Mouse (Mus musculus) ES-E14 (cell line): Measurements from ENCODE around the gene Tmppe. TPM values are rescaled to one million over a fixed set of nuclear protein-coding genes. Genes with fewer than 3 reads are reported as not detected.
"Not testable (repeated sequence)": the region's sequence is repeated elsewhere in the genome, so short reads cannot be mapped to it uniquely, and the experiment has no call there.

Experiments
- DNase-seq: peaks from one replicate; pipeline ENCODE4 v3.0.0-alpha.2; 2013; ENCODE audit warnings: low read depth, low spot score
- H3K27ac ChIP-seq: 2 replicates; pipeline ENCODE4 v1.5.1; 2012; ENCODE audit warnings: low read depth, mild to moderate bottlenecking, low read length, moderate library complexity, mixed read lengths; ENCODE audit not compliant: poor library complexity, insufficient read depth, severe bottlenecking
- H3K36me3 ChIP-seq: 2 replicates; pipeline ENCODE4 v1.6.1; 2012; ENCODE audit warnings: mild to moderate bottlenecking, low read length, moderate library complexity, mixed read lengths; ENCODE audit not compliant: control insufficient read depth, poor library complexity, insufficient read depth, severe bottlenecking
- H3K4me1 ChIP-seq, 2 experiments: fragments of 150-350 bp in 1 of 2; sonication (generic) in 1 of 2; 2 replicates each; pipeline ENCODE4 v1.6.1; 2012; ENCODE audit warnings: low read length in 2 of 2, mild to moderate bottlenecking in 1 of 2, mixed read lengths in 1 of 2; ENCODE audit not compliant: control insufficient read depth in 2 of 2, insufficient read depth in 2 of 2, poor library complexity in 1 of 2
- H3K4me3 ChIP-seq, 2 experiments: fragments of 150-350 bp in 1 of 2; sonication (generic) in 1 of 2; 2 replicates each; pipeline ENCODE4 v1.5.1; 2012; ENCODE audit warnings: low read length in 2 of 2, low read depth in 1 of 2, mild to moderate bottlenecking in 1 of 2, mixed read lengths in 1 of 2; ENCODE audit not compliant: insufficient read depth in 1 of 2, poor library complexity in 1 of 2, severe bottlenecking in 1 of 2
- H3K9ac ChIP-seq: 2 replicates; pipeline ENCODE4 v1.6.1; 2012; ENCODE audit warnings: low read depth, mild to moderate bottlenecking, low read length, mixed read lengths; ENCODE audit not compliant: poor library complexity, insufficient read depth, severe bottlenecking
- H3K9me3 ChIP-seq: fragments of 150-350 bp; sonication (generic); 2 replicates; pipeline ENCODE4 v1.6.1; 2012; ENCODE audit warnings: low read depth, mild to moderate bottlenecking, low read length; ENCODE audit not compliant: control insufficient read depth, insufficient read depth
- CHD2 ChIP-seq: IDR thresholded peaks from 2 replicates; pipeline ENCODE4 v1.6.1; 2014; ENCODE audit warnings: mild to moderate bottlenecking, low read depth, low read length, inconsistent platforms
- HCFC1 ChIP-seq: IDR thresholded peaks from 2 replicates; pipeline ENCODE4 v1.6.1; 2012; ENCODE audit warnings: low read length, inconsistent platforms, borderline replicate concordance; ENCODE audit not compliant: insufficient read depth
- MAFK ChIP-seq: IDR thresholded peaks from 2 replicates; pipeline ENCODE4 v1.6.1; 2014; ENCODE audit warnings: mild to moderate bottlenecking, low read depth, low read length, inconsistent platforms; ENCODE audit not compliant: insufficient read depth
- ZC3H11A ChIP-seq: IDR thresholded peaks from 2 replicates; pipeline ENCODE4 v1.6.1; 2012; ENCODE audit warnings: low read depth, mild to moderate bottlenecking, inconsistent platforms, low read length, borderline replicate concordance
- ZNF384 ChIP-seq: IDR thresholded peaks from 2 replicates; pipeline ENCODE4 v1.6.1; 2012; ENCODE audit warnings: low read depth, low read length, inconsistent platforms
- in situ Hi-C, 2 experiments: fragments of 600-800 bp; cut with MboI; formaldehyde crosslinking; loops; one replicate each; pipeline ENCODE4 v1.15.1; 2025; ENCODE audit warnings: low sequenced_read_pairs in 2 of 2, inconsistent platforms in 1 of 2; ENCODE audit not compliant: unreplicated experiment in 2 of 2
- total RNA-seq: library from RNA; depleted of rRNA; stranded (reverse); fragments of 300-350 nt; gene quantifications from 2 replicates; pipeline ENCODE4 v1.2.3, GENCODE M21; 2012; rRNA removed

Tmppe gene
- total RNA-seq: 37.3 and 47.1 TPM in 2 replicates

DNA sequence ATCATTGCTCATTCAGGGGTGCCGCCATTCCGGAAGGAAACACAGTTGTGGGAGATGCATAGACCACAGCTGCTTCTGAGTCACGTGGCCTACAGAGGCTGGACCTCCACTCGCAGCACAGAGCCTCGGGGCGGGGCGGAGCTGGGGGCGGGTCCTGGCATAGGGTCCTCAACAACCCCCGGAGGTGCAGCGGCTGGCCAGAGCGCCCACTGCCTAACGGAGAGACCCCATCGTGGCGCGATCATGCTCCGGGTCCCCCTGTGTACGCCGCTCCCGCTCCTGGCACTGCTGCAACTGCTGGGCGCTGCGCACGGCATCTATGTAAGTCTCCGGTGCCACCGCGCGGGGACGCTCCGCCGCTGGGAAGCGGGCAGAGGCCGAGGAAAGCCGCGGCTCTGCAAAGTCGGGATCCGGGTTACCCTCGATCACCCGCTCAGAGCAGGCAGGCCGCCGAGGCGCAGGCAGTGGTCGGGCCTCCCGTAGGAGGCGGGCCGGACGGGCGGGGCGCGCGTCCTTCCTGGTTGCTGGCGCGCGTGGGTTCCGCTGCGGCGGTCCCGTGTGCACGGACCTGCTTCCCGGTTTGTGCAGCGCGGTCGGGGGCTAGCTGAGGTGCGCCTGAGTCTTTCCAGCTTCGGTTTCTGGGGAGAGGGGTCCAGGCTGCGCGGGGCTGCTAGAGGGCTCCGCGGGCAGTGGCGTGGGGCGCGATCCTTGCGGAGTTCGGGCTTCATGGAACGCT lies at the start of gene Tmppe, which contains the start of gene Glb1:
Gene Tmppe (plus strand): TSS at position 157 of the 736 bp plus-strand sequence.
Gene Glb1 (plus strand): TSS at position 128 of the 736 bp plus-strand sequence.
- Histone ChIP-seq H3K9ac (peak within 1 kb of the TSS; percentile 90), H3K36me3 (peaks cover 23% of the 10 kb centered on the region), H3K9me3 (0 out of 2 replicates have a peak, but pooled peaks cover 3% of the 10 kb centered on the region), H3K4me3 (peak within 1 kb of the TSS; percentile 92 to 98), H3K27ac (peak within 1 kb of the TSS; percentile 90), H3K4me1 (peaks cover 6 to 7% of the 10 kb centered on the region in 2 experiments; a peak in 3 of 4 replicates)
- DNase-seq: peak; percentile 83
- in situ Hi-C loops: no loop called here
- no peak for TF ChIP-seq ZC3H11A
- TF ChIP-seq CHD2: no peak

DNA sequence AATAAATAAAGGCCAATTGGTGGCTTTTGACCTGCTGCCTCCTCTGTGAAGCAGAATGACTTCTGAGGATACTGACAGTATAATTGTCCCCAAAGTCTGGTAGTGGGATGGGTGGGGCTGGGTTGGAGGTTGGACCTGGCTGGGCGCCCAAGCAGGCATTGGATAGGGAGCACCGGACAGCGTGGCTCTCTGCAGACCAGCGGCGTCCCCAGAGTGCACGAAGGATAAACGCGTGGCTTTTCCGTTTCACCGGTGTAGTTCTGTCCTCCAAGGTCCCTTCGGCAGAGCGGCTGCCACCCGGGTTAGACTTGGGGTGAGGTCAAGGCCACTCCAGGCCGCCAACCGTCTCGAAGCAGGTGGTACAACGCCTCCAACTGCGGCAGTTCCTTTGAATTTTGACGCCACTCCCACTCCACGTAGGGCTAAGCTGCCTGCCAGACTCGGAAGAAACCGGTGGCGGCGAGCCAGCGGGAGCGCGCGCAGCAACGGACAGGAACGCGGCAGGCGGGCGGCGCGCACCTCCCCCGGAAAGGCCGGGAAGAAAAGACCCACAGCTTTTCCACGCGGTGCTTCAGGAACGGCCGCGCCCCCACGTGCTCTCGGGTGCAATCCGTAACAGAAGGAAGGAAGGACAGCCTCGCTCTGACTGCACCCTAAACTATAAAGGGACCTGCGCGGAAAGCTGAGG lies 33.0 kb upstream of the Tmppe start:
- no peak for DNase-seq
- in situ Hi-C loops: loop anchor here in 1 of 2 experiments (5.0 kb wide), 1 partner anchor 46 kb away; no protein-coding TSS in a partner anchor
- Histone ChIP-seq H3K4me1 (peaks cover 0 to 2% of the 10 kb centered on the region in 2 experiments; a peak in 1 of 4 replicates), H3K36me3 (no peaks in the 10 kb centered on the region), H3K27ac (no peak overlapping the region), H3K9ac (peak overlapping the region; percentile 46), H3K4me3 (peak overlapping the region; percentile 47 to 69), H3K9me3 (no peaks in the 10 kb centered on the region)
- TF ChIP-seq ZNF384: no peak
- TF ChIP-seq CHD2: no peak
- TF ChIP-seq HCFC1: peak; percentile 28; the same call in 1 of the 2 replicates

DNA sequence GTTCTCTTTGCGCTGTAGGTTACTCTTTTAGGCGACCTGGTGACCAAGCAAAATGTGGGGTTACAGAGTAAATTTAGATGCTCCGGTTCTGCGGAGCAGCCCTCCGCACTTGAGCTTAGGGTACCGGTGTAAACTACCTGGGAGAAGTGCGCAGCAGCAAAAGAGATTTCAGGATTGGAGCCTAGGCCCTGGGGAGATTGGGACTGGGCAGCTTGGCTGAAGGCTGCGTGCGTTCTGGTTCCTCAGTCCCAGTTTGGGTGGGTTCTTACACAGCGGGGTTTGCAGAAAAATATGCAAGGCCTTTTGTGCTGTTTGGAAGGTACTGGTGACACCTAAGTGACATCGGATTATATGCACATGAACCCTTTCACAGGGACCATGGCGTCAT lies 32.4 kb upstream of the Tmppe start:
- no peak for DNase-seq
- in situ Hi-C loops: loop anchor here in 1 of 2 experiments (5.0 kb wide), 1 partner anchor 46 kb away; no protein-coding TSS in a partner anchor
- TF ChIP-seq ZNF384 (no peak), CHD2 (no peak), HCFC1 (no peak), ZC3H11A (no peak), MAFK (no peak)
- Histone ChIP-seq H3K9me3 (no peaks in the 10 kb centered on the region), H3K4me1 (peaks cover 0 to 2% of the 10 kb centered on the region in 2 experiments; a peak in 1 of 4 replicates), H3K4me3 (peak overlapping the region; percentile 47 to 69), H3K9ac (peak overlapping the region; percentile 46), H3K27ac (no peak overlapping the region), H3K36me3 (no peaks in the 10 kb centered on the region)

DNA sequence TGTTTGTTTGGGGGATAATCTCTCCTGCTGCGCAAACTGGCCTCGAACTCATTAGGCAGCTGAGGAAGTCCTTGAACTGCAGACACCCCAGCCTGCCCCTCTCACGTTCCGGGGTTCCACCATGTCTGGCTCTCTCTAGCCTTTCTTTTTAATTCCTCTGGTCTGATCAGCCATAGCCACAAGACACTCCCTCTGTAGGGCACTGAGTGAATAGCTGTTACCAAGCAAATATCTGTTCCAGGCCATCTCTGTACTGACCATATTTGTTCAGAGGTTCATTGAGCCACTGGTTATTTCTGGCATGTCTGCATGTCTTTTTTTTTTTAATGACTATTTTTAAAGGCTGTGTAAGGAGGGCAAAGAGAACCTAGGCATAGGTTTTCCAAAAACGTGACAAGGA lies 31.5 kb upstream of the Tmppe start:
- H3K9ac ChIP-seq, H3K27ac ChIP-seq, H3K4me1 ChIP-seq, H3K4me3 ChIP-seq, H3K9me3 ChIP-seq, DNase-seq, H3K36me3 ChIP-seq: not testable (repeated sequence)
- in situ Hi-C loops: loop anchor here in 1 of 2 experiments (5.0 kb wide), 1 partner anchor 47 kb away; no protein-coding TSS in a partner anchor

DNA sequence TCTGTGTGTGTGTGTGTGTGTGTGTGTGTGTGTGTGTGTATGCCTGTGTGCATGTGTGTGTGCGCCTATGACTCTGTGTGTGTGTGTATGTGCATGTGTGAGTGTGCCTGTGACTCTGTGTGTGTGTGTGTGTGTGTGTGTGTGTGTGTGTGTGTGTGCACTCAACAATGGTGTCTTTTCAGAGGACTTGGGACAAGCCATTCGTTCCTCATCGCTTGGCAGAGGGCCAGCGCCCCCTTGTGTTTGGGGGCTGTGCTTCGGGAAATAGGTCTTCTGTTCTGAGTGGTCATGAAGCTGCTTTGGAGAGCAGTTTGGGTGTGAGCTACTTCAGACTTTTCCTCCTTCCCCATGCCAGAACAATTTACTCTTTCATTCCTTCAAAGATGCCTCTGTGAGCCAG lies 29.2 kb upstream of the Tmppe start:
- H3K27ac ChIP-seq, H3K4me1 ChIP-seq, in situ Hi-C loops, H3K9me3 ChIP-seq, H3K9ac ChIP-seq, DNase-seq, H3K4me3 ChIP-seq: not testable (repeated sequence)
- H3K36me3 ChIP-seq: peaks cover 14% of the 10 kb centered on the region
